Mouse (Mus musculus) kidney, adult 8-10 months (tissue): ENCODE measurements around the gene Zeb2.
A peak's percentile ranks its signal among the peaks of the same experiment; 100 is the strongest.
"Not testable (repeated sequence)": the region's sequence is repeated elsewhere in the genome, so short reads cannot be mapped to it uniquely, and the experiment has no call there.

ENCODE experiments used
- DNase-seq, 2 experiments: peaks; one replicate each; pipeline ENCODE4 v3.0.0; 2022

Gene Zeb2

GRCm38 (mm10) chr2:45111571-45111970, 5.6 kb downstream of the Zeb2 start:
- DNase-seq: not testable (repeated sequence)

GRCm38 (mm10) chr2:45110757-45111411, 6.3 kb downstream of the Zeb2 start:
- DNase-seq: peak in 1 of 2 experiments; percentile 49

- peak in 1 of 2 experiments; percentile 53 for DNase-seq
These were observed 7.0 kb downstream of the Zeb2 start for GRCm38 (mm10) chr2:45109951-45110756.

- DNase-seq: no peak
These were observed 7.8 kb downstream of the Zeb2 start for GRCm38 (mm10) chr2:45109161-45109950.

- DNase-seq: peak in 1 of 2 experiments; percentile 39
These were observed 8.6 kb downstream of the Zeb2 start for GRCm38 (mm10) chr2:45108521-45109091.

DNA sequence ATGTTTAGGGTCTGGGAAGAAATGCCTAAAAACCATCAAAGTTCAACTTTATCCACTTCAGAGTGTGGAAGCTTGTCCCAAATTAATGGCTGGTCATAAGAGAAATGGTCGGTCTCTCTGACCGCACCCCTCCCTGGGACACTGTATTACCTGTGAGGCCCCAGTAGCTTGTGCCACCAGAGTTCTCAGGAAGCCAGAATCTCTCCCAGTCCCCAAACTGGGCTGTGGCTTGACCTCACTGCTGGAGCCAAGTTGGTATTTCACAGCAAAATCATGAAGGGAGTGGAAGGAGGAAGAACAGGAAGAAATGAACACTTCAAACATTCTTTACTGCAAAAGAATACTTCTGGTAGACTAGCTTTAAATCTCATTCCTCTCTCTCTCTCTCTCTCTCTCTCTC, 9.6 kb downstream of the Zeb2 start:
- no peak for DNase-seq

DNA sequence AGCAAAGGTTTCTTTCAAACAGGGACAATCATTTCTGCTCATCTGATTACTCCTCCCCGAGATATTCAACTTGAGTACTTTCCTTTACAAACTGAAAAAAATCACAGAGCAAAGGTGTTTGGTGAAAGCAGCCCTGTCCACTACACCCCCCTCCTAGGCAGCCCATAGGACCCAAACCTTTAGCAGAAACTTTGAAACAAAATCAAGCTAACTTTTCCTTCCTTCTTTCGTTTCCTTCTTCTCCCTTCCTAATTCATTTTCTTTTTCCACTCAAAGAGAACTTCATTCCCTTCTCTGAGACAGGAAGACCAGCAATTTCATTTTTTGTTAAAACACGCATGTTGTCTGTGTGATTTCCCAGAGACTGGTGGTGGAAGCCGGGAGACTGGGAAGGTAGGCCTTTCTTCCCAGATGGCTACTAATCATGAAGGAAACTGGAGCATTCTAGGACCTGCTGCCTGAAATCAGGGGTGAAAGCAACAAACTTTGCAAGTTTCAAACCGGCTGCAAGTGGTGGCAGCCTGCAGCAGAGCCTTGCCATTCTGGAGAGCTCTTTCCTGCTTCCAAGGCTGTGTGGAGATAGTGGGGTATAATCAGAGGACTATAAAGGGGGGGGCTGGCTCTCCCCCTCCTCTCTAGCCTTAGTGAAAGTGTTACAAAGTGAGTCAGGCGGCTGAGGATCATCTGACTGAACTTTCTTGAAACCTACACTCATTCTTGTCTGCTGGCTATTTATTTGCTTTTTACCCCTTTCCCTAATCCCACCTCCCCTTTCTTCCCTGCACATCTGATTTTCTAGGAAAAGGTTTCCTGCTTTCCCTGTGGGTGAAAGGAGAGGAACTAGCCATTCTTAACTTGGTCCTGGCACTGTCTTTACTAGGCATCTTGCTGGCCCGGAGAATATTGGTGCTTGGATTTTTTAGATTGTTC, 11.0 kb downstream of the Zeb2 start:
- no peak for DNase-seq

DNA sequence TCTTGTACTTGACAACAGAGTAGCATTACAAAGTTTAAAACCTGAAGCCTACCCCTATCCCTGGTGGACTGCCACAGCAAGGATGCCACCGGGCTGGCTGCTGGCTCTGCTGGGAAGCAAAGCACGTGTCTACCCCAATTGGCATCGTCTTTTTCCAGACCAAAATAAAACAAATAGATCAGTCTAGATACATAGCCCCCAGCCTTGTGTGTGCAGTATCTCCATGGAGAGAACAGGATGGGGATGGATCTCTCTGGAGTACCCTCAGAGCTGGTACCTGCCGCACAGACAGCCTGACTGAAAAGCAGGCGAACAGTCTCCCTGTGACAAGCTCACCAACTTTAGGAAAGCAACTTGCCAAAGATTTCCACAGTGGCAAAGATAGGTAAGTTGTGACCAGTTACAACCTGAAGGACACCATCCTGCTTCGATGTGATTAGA, 11.9 kb downstream of the Zeb2 start:
- DNase-seq: no peak

- DNase-seq: no peak
These were observed 12.6 kb downstream of the Zeb2 start for GRCm38 (mm10) chr2:45104511-45105055.

DNA sequence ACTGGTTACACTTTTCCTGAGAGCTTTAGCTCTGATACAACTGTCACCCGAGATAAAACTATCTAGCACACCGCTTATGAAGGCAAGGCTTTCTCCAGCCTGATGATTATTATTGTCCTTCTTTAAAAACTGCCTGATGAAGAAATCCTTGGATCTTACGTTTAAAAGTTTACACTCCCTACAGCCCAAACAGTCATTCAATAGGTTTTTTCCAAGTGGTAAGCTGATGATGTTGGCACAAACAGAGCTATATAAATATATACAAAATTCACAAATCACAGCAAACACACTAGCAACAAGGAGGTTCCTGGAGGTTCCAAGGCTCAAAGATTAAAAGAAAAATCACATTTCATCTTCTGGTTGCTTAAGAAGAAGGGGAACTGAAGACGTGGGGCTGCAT, 13.1 kb downstream of the Zeb2 start:
- no peak for DNase-seq

GRCm38 (mm10) chr2:45103021-45103983, 13.9 kb downstream of the Zeb2 start:
- no peak for DNase-seq

DNA sequence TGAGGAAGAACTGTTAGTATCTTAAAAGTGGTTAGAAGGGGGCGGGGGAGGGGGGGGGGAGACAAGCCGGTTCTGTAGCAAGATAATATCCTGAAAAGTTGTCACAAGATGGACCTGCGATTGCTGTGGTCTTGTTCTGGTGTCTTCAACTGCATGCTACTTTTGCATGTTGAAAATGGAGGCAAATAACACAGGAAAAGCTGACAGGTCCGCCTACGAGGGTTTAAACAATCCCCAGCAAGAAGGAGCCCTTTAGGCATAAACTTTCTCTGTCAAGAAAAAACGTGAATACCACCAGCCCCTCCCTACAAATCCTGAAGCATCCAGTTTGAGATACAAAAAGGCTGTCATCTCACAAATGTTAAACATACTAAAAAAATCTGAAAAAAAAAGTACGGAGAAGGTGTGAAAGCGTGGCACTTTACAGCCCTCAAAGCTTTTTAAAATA, 15.0 kb downstream of the Zeb2 start:
- DNase-seq: no peak

- DNase-seq: no peak
These were observed 15.6 kb downstream of the Zeb2 start for GRCm38 (mm10) chr2:45101586-45101985.

DNA sequence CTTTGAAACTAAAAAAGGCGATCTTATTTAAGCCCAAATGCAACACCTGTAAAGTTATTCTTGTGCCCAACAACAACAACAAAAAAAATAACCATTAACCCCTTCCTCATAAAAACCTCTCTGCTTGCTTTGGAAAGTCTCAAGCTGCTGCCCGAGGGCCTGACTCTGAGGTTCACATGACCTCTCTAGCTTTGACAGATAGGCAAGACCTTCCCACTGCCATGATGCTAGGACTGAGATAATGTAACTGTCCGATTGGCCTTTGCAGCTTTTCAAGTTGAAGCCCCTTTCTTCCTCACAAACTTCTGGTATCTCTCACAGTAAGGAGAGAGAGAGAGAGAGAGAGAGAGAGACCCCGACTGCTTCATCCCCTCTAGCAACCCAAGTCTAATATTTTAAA, 16.2 kb downstream of the Zeb2 start:
- no peak for DNase-seq

GRCm38 (mm10) chr2:45100628-45101027, 16.6 kb downstream of the Zeb2 start:
- no peak for DNase-seq

DNA sequence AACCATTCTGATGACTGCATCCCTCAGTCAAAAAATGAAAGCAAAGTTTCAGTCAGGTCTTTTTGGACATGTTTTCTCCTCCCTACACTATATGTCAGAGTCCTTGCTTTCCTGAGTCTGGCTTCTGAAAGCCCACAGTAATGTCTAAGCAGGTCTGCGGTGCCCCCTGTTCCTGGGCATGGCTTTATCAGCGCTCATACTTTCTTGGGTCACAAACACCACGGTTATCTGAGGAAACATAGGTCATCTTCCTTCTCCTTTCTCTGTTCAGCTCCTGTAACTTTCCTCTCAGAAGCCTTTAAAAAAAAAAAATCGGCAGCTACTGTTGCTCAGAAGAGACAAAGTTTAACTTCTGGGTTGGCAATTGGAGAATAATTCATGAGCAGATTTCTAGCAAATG, 17.2 kb downstream of the Zeb2 start:
- no peak for DNase-seq

GRCm38 (mm10) chr2:45099081-45099480, 18.1 kb downstream of the Zeb2 start:
- DNase-seq: no peak

GRCm38 (mm10) chr2:45097969-45098368, 19.2 kb downstream of the Zeb2 start:
- DNase-seq: peak; percentile 41 to 57

DNA sequence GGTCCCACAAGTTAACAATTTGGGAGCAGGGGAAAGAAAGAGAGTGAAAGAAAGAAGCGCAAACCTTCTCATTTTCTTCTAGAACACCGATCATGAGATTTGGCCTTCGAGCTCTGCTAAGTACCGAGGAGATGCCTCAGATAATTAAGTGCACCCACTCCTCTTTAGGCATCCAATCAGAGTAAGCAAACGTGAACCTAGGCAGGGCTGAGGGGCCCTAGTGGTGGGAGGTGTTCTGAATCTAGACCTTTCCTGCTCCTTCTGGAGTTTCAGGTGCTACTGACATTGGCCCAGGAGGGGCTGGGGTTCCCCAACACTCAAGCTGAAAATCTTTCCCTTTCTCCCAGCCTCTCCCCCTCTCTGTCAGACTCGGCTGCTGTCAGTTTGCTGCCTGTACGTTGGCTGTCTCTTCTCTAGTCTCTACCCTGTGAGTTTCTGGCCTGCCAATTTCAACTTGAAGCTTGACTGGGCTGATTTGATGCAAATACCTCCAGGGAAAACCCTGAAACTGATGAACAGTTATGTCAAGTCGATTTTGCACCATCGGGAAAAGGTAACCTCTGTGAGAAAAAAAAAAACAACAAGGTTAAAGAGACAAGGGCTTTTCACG, 20.5 kb downstream of the Zeb2 start:
- no peak for DNase-seq

DNA sequence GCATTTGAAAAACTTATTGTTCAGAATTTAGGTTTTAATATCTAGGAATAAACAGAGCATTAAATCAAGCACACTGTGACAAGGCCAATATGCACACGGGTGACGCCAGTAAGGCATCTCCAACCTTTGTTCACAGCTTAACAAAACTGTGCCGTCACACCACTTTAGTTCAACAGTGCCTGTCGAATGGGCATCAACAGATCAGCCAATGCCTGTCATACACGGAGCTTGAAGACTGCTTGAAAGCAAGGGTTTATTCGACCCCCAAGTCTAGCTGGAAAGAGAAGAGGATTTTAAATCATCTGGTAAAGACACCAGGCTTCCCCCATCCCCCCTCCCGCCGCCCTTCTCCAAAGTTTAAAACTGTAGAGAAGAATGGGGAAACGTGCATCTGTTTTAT, 21.4 kb downstream of the Zeb2 start:
- DNase-seq: no peak
